Mouse (Mus musculus) spleen, adult 2 months (tissue): ENCODE measurements around the gene Cct7. TPM values are rescaled to one million over a fixed set of nuclear protein-coding genes. Genes with fewer than 3 reads are reported as not detected.

ENCODE experiments used
- DNase-seq, 2 experiments: peaks; one replicate each; pipeline versions ENCODE4 v3.0.0 to v3.0.0-alpha.2; 2012 to 2021; ENCODE audit warnings: low spot score in 2 of 2, low read depth in 1 of 2
- H3K27ac ChIP-seq: fragments of 200-500 bp; 2 replicates; pipeline ENCODE4 v1.5.1; 2012; ENCODE audit warnings: low read length, inconsistent platforms; ENCODE audit not compliant: insufficient read depth
- H3K27me3 ChIP-seq: fragments of 200-500 bp; 2 replicates; pipeline ENCODE4 v1.6.1; 2012; ENCODE audit warnings: mild to moderate bottlenecking, moderate library complexity, low read length, inconsistent platforms; ENCODE audit not compliant: control insufficient read depth, insufficient read depth
- H3K36me3 ChIP-seq: fragments of 200-500 bp; 2 replicates; pipeline ENCODE4 v1.6.1; 2012; ENCODE audit warnings: mild to moderate bottlenecking, low read length, inconsistent platforms; ENCODE audit not compliant: control insufficient read depth, insufficient read depth
- H3K4me1 ChIP-seq: fragments of 200-500 bp; 2 replicates; pipeline ENCODE4 v1.6.1; 2011; ENCODE audit warnings: inconsistent platforms; ENCODE audit not compliant: control insufficient read depth, insufficient read depth, insufficient read length
- H3K4me3 ChIP-seq: fragments of 200-500 bp; 2 replicates; pipeline ENCODE4 v1.5.1; 2011; ENCODE audit warnings: mild to moderate bottlenecking, inconsistent platforms; ENCODE audit not compliant: insufficient read depth, insufficient read length; ENCODE audit errors: extremely low read depth
- CTCF ChIP-seq: fragments of 200-500 bp; IDR thresholded peaks from 2 replicates; pipeline ENCODE4 v1.5.1; 2011; ENCODE audit warnings: mild to moderate bottlenecking, inconsistent platforms; ENCODE audit not compliant: insufficient read depth, insufficient read length, insufficient replicate concordance; ENCODE audit errors: extremely low read depth
- POLR2A ChIP-seq: fragments of 200-500 bp; IDR thresholded peaks from 2 replicates; pipeline ENCODE4 v1.6.1; 2011; ENCODE audit warnings: low read depth, low read length, inconsistent platforms
- WGBS: fragments of 180-500 bp; shearing (Covaris S2); methylation state at CpG from one replicate; pipeline ENCODE4 v1.1.7; 2018; 5-methylcytosine and 5-hydroxymethylcytosine counted together
- polyA plus RNA-seq: library from polyadenylated mRNA; depleted of rRNA; stranded (reverse); fragments of >200 nt; gene quantifications from 2 replicates; pipeline ENCODE4 v1.2.3, GENCODE M21; 2012; rRNA removed

Cct7 gene
- polyA plus RNA-seq, 1 experiment, result 73.5 TPM

DNA sequence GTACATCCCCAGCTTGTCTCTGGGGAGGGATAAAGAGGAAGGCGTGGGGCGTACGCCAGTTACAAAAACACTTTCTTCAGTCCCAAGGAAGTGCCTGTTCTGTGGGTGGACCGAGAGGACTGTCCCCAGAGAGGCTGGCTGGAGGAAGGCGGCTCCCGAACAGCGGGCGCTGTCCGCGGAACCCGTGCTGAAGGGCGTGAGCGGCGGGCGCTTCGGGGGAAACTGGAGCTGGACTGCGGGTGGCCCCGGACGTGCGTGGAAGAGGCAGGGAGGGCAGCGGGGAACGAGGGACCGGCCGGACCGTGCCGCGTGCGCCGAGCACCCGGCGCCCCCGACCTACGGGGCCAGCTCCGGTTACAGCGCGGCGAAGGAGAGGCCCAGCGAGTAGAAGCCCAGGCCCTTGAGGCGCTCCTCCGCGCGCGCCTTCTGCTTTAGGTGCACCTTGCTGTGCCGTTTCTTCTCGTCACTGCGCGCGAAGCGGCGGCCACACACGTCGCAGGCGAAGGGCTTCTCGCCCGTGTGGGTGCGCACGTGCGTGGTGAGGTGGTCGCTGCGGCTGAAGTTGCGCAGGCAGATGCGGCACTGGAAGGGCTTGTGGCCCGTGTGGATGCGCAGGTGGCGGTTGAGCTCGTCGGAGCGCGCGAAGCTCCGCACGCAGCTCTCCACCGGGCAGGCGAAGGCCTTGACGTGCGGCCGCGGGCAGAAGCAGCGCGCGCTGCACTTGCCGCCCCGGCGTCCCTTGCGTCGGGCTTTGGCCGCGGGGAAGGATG, 60.2 kb downstream of the Cct7 start:
- 3% methylated on average over 88 of the region's 88 CpGs for WGBS
- Histone ChIP-seq H3K4me1 (peaks cover 15% of the 10 kb centered on the region; the same call in 1 of the 2 replicates), H3K36me3 (no peaks in the 10 kb centered on the region), H3K27ac (no peak overlapping the region), H3K27me3 (peaks cover 24% of the 10 kb centered on the region), H3K4me3 (no peak overlapping the region)
- TF ChIP-seq CTCF (no peak), POLR2A (no peak)
- DNase-seq, result no peak

DNA sequence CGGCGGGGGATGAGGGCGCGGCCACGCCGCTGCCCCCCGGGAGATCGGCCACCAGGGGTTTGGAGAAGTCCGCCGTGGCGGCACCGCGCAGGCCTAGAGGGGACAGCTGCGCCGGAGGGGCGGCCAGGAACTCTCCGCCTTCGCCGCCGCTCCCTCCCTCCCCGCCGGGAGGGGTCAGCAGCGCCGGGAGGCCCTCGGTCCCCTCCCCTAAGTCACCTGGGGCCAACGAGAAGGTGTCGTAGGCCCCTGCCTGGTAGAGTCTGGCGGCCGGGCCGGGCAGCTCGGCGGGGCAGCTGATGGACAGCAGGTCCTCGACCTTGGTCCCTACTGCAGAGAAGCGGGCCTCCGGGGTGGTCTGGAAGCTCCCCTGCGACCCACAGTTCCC, 60.7 kb downstream of the Cct7 start:
- TF ChIP-seq POLR2A, result no peak
- TF ChIP-seq CTCF, result no peak
- DNase-seq, result no peak
- Histone ChIP-seq H3K4me3 (no peak overlapping the region), H3K4me1 (peaks cover 15% of the 10 kb centered on the region; the same call in 1 of the 2 replicates), H3K27me3 (peaks cover 24% of the 10 kb centered on the region), H3K27ac (no peak overlapping the region), H3K36me3 (no peaks in the 10 kb centered on the region)
- WGBS, result 4% methylated on average over 36 of the region's 36 CpGs

DNA sequence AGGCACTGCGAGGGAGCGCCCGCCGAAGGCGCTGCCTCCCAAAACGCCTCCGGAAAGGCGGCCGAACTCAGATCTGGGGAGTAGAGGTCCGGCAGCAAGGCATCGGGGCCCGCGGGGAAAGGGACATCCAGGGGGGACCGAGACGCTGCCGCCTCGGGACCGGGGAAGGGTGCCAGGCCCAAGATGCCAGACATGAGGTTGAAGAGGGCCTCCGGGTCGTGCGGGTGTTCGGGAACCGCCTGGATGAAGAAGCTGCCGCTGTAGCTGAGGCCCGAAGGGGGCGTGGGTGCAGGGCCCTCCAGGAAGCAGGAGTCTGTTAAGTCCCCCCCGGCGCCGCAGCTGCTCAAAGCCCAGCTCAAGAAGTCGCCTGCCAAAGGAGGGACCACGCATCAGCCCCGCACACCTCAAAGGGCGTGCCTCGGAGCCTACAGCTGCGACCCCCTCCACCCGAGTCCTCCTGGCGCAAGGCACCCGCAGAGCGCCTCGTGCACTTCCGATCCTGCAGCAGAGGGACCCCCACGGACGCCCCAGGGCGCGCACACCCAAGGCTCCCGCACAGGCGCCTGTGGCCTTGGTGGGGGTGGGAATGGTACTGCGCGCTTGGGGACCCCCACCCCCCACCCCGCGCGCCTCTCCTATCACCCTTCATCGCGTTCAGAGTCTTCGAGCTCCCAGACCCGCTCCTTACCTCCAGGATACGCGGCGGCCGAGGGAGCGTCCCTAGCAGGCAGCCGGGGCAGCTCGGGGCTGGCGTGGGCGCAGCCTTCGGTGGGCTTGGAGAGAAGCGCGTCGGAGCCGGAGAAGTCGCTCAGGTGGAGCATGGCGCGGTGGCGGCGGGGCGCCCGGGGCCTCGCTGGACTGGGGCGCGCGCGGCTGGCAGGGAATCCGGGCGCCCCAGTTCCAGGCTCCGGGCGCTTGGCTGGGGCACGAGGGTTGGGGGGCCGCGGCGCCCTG, 61.5 kb downstream of the Cct7 start:
- Histone ChIP-seq H3K27ac (no peak overlapping the region), H3K36me3 (no peaks in the 10 kb centered on the region), H3K4me3 (no peak overlapping the region; the same call in 1 of the 2 replicates), H3K4me1 (peaks cover 15% of the 10 kb centered on the region; the same call in 1 of the 2 replicates), H3K27me3 (peaks cover 24% of the 10 kb centered on the region)
- DNase-seq, result no peak
- 4% methylated on average over 87 of the region's 90 CpGs for WGBS
- TF ChIP-seq POLR2A (no peak), CTCF (no peak)

DNA sequence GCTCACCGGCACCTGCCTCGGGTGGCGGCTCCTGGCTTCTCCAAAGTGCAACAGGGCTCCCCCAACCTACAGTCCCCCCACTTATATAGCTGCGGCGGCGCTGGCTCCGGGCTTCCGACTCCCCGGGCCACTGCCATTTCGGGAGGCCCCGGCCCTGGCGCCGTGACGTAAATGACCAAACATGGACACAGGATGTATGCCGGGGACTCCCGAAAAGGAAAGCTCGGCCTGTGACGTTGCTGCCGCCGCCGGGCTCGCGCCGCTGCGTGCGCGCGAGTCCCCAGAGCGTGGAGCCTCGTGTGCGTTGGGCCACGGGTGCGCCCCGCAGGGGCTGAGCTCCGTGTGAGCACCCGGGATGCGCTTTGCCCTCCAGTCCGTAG, 62.2 kb downstream of the Cct7 start, which contains the start of gene Egr4:
TSS of gene Egr4 (minus strand) at position 59 of the 380 bp plus-strand sequence.
- Histone ChIP-seq H3K27me3 (peaks cover 24% of the 10 kb centered on the region), H3K27ac (no peak within 1 kb of the TSS), H3K4me3 (peak within 1 kb of the TSS; percentile 15; the same call in 1 of the 2 replicates), H3K4me1 (peaks cover 15% of the 10 kb centered on the region; the same call in 1 of the 2 replicates), H3K36me3 (no peaks in the 10 kb centered on the region)
- WGBS, result 3% methylated on average over 38 of the region's 38 CpGs
- TF ChIP-seq POLR2A, result no peak
- no peak for TF ChIP-seq CTCF
- DNase-seq, result no peak

DNA sequence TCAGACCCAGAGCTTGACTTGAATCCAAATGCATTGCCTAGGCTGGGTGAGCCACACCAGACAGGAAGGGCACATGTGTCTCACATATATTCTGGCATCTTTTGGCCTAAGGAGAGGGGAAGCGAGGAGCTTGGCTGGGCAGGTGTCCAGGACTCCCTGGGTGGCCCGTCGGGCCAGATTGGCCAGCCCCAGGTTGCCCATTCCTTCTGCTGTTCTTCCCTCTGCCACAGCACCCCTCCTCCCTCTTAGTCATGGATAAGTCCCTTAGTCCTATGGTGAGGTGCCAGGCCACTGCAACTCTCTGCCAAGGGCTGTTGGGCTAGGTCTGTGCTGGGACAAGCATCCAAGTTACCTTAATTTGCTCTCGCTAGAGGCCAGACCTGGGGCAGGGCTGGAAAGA, 64.6 kb downstream of the Cct7 start:
- WGBS, result 89% methylated on average over 4 of the region's 4 CpGs
- H3K4me3 ChIP-seq, result no peak overlapping the region
- TF ChIP-seq CTCF (no peak), POLR2A (no peak)

More for the DNA sequence above, 64.6 kb downstream of the Cct7 start:
- DNase-seq, result no peak
- Histone ChIP-seq H3K36me3 (no peaks in the 10 kb centered on the region), H3K27ac (no peak overlapping the region), H3K27me3 (peaks cover 22% of the 10 kb centered on the region), H3K4me1 (peaks cover 15% of the 10 kb centered on the region; the same call in 1 of the 2 replicates)

Other genes with a start within 250 kb of the Cct7 start
- 3.5 and 6.2 TPM in 2 replicates for gene Sfxn5, start 118.1 kb upstream of the Cct7 start, polyA plus RNA-seq
- 8.0 and 10.1 TPM in 2 replicates for gene Rab11fip5, start 76.9 kb upstream of the Cct7 start, polyA plus RNA-seq
- not detected in 2 replicates for gene Noto, start 27.6 kb upstream of the Cct7 start, polyA plus RNA-seq
- gene Smyd5, start 19.5 kb upstream of the Cct7 start, polyA plus RNA-seq, result 21.7 and 25.5 TPM in 2 replicates
- gene Pradc1, start 456 bp downstream of the Cct7 start, polyA plus RNA-seq, result 13.9 and 16.5 TPM in 2 replicates
- gene Fbxo41, start 51.5 kb downstream of the Cct7 start, polyA plus RNA-seq, result 0.04 TPM in 2 replicates
- gene Egr4, start 62.1 kb downstream of the Cct7 start, polyA plus RNA-seq, result 0.04 and 0.18 TPM in 2 replicates
- 0.35 and 0.41 TPM in 2 replicates for gene Alms1, start 136.0 kb downstream of the Cct7 start, polyA plus RNA-seq